Mouse (Mus musculus) left cerebral cortex, adult 11 months (tissue): ENCODE measurements around the gene Tacr2.

Source experiments
- DNase-seq: peaks from one replicate; pipeline ENCODE4 v3.0.0; 2022; ENCODE audit warnings: low spot score

The Tacr2 gene

DNA sequence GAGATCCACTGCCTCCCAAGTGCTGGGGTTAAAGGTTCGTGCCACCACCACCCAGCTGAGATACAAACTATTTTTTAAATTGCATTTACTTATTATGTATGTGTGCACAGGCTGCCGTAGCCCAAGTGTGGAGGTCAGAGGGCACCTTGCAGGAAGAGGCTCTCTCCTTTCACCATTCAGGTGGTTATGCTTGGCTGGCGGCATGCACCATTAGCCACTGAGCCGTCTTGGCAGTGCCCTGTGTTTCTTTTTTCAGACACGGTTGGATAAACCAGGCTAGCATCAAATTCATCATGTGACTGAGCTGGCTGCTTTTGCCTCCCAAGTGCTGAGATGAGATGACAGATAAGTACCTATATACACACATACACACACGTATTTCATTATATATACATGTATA lies 13.0 kb upstream of the Tacr2 start:
- no peak for DNase-seq

DNA sequence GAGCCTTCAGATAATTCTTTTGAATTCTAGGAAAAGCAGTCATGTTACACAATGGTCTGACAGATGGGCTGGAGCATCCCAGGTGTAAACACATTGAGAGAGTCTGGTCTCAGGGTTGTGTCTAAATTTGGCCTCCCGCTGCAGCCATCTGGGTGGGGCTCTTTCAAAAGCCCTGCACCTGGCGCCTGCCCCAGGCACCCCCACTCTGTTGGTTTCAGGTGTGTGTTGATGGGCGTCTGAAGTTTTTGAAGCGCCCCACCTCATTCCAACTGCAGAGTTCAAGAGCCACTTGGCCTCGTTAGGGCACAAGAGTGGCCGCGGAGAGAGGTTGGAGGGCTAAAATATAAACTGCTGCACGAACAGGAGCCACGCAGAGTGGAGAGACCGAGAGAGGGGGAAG lies 9.9 kb upstream of the Tacr2 start:
- no peak for DNase-seq

- DNase-seq, result peak; percentile 42
Observed at GRCm38 (mm10) chr10:62242896-62243295, 9.3 kb upstream of the Tacr2 start.

DNA sequence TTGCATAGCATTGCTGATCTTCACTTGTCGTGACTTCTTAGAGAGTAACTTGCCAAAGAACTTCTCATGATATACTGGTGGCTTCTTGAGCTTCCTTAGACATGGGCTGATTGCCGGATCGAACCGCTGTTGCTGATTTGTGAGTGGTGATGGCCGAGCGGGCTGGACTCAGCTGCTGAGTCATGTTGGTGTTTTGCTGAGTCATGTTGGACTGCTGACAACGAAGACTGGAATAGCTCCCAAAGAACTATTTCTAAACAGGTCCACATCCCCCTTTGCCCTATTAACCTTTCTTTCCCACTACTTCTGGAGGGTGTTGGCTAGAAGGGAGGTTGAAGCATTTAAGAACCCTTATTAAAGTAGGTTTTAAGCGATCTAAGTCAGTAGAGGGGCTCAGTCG lies 8.2 kb upstream of the Tacr2 start:
- no peak for DNase-seq

DNA sequence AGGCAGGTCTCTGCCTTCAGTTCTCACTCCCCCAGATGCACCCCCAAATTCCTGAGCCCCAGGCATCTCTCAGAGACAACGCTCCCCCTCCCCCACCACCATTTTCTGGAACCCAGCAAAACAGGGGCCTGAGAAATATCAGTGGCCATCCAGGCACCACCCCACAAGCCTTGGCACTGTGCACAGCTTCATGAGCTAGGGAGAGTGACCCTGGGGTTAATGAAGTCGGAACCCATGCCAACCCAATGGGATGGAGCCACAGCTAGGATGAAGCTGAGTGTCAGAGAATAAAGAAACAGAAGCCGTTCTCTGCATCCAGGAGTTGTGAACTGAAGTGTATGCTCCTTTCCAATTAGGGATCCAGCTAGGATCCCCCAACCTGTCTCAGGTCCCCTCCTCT lies 5.1 kb upstream of the Tacr2 start:
- no peak for DNase-seq

DNA sequence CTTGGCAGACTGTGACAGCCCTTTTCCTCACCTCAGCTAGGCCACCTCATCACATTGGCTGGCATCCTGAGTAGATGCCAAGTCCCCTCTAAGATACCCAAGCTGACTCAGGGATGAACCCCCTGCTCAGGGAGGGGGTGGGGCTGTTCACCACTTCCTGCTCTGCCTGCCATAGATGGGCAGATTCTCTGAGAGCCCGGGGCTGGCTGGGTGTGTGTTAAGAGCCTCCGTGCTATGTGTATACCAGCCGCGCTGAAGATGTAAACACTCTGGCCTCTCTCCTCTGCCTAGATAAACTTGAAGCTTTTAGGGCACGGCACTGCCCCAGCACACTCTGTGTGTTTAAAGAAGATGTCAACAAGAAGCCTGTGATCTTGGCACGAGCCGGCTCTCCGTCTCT lies 4.4 kb upstream of the Tacr2 start:
- no peak for DNase-seq

DNA sequence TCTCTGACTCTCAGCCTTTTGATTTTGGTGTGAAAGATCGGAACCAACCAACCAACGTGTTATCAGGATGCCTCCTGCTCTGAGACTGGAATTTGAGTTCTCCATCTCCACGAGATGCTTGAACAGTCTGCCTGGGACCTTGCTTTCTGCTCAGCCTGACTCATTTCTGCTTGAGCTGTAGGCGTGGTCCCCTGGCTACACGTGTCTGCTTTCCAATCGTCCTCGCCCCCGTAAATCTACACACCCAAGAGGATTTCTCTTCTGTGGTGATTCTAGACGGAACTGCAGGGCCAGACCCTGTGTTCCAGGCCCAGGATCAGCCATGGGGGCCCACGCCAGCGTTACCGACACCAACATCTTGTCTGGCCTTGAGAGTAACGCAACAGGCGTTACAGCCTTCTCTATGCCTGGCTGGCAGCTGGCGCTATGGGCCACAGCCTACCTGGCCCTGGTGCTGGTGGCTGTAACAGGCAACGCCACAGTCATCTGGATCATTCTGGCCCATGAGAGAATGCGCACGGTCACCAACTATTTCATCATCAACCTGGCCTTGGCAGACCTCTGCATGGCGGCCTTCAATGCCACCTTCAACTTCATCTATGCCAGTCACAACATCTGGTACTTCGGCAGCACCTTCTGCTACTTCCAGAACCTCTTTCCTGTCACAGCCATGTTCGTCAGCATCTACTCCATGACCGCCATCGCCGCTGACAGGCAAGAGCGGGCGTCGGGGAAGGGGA lies 428 bp downstream of the Tacr2 start:
- DNase-seq, result no peak

DNA sequence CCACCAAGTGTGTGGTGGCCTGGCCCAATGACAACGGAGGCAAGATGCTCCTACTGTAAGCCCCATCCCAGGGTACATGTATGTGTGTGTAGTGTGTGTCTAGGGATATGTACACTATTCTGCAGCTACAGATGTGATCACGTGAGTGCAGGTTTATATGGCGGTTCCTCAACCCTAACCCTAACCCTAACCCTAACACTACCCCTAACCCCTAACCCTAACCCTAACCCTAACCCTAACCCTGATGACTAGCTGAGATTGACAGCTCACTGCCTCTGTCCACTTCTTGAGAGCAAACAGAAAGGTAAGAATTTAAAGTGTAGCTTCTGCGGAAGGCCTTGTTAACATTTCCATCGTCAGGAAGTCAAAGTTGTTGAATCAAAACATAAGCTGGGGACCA lies 6.1 kb downstream of the Tacr2 start:
- DNase-seq, result no peak

- peak; percentile 32 for DNase-seq
Observed at GRCm38 (mm10) chr10:62261115-62261886, 9.1 kb downstream of the Tacr2 start.

- no peak for DNase-seq
Observed at GRCm38 (mm10) chr10:62264299-62264698, 12.1 kb downstream of the Tacr2 start.

- no peak for DNase-seq
Observed at GRCm38 (mm10) chr10:62269278-62269677, 17.0 kb downstream of the Tacr2 start.

DNA sequence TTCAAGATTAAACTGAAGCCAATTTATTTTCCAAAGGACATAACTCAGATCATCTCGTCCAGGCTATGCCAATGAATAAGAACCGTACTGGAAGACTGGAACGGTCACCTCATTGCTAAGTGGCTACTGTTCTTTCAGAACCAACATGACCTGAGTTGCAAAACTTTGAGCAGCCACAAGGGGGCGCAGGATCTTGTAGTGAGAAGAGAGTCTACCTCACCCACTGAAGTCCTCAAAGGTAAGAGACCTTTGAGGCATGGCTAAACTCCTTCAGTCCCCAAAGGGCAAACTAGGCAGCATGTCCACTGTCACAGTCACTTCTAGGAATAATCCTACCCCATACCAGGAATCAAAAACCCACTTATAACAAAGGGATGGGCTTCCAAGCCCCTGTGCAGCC lies 23.0 kb downstream of the Tacr2 start:
- DNase-seq, result peak; percentile 69

DNA sequence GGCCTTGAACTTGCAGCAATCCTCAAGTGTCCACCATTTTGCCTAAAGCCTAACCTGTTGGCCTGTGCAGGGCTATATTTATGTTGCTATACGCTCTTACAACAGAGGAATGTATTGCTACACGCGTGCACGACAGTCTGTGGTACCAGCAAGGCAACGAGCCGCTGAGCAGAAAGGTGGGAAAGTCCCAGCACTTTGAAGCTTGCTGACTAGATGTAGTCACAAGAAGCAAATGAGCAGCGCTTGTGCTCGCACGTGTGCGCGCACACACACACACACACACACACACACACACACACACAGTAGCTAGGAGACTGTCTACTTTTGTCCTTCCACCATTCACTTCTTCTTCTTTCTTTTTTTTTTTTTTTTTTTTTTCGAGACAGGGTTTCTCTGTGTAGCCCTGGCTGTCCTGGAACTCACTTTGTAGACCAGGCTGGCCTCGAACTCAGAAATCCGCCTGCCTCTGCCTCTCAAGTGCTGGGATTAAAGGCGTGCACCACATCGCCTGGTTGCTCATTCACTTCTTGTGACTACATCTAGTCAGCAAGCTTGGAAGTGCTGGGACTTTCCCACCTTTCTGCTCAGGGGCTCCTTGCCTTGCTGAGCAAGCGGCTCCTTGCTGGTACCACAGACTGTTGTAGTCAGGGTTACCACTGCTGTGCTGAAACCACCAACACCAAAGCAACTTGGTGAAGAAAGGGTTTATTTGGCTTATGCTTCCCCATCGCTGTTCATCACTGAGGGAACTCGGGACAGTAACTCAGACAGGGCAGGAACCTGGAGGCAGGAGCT lies 25.5 kb downstream of the Tacr2 start:
- no peak for DNase-seq

DNA sequence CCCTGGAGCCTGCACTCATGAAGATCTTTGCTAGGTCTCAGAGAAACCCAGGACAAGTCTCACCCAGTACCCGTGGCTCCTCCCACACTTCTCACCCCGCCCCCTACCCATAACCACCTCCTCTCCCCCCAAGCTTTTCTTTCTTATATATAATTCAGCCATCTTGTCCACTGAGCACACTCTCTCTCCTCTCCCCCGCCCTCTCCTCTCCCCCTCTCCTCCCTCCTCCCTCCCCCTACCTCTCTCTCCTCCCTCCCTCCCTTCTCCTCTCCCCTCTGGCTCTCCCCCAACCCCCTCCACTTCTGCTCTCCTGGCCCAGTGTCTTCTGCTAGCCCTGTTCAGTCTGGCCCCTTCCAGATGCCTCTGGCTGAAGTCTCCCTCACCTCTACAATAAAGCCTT lies 26.8 kb downstream of the Tacr2 start:
- no peak for DNase-seq

DNA sequence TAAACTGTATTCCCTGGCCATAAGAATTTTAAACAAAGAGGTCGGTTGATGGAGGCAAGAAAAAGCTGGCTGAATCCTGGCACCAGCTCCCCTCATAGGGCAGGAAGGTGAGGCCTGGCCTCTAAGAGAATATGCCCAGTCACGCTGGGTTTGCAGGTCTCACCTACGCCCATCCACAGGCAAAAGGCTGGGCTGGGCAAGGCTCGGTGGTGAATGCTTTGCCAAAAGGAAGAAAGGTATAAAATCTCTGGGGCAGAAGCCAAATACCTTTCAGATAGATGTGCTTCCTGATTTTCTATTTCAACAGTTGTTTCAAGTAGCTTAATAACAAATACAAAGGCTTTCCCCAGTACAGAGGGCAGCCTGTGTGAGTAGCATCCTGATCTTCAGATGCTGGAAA lies 27.4 kb downstream of the Tacr2 start:
- DNase-seq, result no peak

DNA sequence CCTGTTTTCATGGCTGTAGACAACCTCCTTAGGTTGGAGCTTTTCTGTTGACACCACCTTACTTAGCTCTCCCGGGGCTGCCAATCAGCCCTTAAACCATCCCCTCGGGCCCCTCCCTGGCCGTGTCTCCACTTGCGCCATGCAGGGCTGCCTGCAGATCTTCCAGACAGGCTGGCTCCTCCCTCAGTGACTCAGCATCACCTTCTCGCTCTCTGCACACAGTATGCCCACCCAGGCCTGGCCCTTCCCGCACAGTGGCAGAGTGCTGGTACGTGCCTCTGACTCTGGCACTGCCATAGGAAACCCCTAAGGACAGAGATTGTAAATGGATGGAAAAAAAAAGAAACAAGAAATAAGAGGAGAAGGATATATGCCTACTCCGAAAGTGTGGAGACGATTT lies 30.5 kb downstream of the Tacr2 start:
- no peak for DNase-seq

DNA sequence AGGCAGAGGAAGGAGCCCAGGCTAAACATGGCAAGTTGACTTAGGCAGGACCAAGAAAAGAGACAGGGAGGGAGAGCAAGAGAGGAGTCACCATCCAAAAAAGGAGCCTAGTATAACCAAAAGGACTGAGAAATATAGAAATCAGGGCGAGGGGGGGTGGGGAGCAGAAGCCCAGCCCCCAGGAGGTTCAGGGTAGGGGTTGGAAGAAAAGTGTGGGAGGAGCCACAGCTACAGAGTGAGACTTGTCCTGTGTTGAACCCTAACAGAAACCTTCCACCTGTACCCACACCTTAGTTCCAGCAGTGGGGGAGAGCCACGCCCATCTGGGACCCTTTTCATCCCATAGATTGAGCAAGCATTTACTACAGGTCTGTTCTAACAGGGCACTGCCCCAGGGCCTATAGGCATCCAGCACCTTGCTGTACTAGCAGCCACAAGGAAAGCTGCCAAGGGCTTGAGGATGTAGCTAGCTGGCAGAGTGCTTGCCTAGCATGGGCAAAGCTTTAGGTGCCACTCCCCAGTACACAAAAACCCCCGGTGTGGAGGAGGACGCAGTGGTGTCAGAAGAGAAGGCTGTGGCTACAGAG lies 31.1 kb downstream of the Tacr2 start:
- DNase-seq, result no peak

- no peak for DNase-seq
Observed at GRCm38 (mm10) chr10:62287460-62288124, 35.4 kb downstream of the Tacr2 start.

DNA sequence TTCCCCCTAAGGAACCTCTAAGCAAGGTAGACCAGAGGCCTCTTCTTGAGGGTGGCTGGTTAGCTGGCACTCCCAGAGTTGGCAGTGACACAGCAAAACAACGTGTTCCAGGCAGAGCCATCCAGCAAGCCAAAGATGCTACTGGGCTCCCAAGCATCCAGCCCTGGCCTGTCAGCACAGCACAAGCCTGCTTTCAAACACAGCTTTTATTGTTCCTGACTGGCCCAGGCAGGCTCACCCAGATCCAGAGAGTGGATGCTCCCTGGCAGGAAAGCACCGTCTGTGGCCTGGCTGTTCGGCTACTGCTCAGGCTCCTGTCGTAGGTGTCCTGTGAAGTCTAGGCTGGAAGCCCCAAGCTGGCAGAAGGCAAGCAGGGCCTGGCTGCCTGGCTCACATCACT lies 41.9 kb downstream of the Tacr2 start:
- DNase-seq, result peak; percentile 36

- DNase-seq, result no peak
Observed at GRCm38 (mm10) chr10:62296086-62296872, 44.0 kb downstream of the Tacr2 start.
